18 mouse cellular contexts compared by ENCODE assay signal in the genomic region with DNA sequence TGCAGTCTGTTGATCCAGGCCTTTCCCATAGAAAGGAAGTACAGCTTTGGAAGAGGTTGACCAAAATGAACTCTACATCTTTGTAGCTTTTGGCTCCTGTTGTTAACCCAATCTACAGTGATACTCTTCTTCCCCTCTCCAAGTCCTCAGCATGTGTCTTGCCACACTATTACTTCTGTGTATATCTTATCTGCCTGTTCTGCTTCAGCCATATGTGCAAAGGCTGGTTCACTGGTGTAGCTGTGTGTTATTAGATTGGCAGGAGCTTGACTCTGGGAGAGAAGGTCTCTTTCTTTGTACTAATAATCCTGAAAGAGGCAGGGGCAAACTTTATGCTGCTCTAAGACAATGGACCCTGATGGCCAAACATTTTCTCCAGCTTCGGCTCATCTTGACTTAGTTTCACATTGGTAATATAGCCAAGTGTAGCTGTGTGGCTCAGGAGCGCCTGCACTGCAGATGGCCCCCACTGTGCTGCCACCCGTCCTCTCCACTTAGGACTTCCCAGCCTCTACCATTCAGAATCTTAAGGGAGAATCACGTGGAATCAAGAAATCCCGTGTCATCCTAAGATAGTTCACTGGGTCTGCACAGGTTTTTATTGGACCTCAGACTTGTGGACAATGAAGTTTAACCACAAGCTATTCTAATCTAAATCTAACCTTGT. TPM values are rescaled to one million over a fixed set of nuclear protein-coding genes. Genes with fewer than 3 reads are reported as not detected.
DNase-seq lines count a peak whose midpoint lies in the region; ATAC-seq and TF ChIP-seq lines count a peak whose summit lies in the region.
"Had no signal": no experiment of that assay in that cellular context is flagged by ENCODE, and none has a peak within 500 bp of the region (broad histone marks: within the 10 kb centered on the region; RNA-seq: fewer than 3 reads in every experiment).

No protein-coding gene starts in this region.

- H3K27ac ChIP-seq in MEL (ENCODE audit: control insufficient read depth, low read depth, low read length): no peak overlapping the region
- no peak overlapping the region for H3K27ac ChIP-seq in liver, embryonic 14.5 days
- H3K27ac ChIP-seq in kidney, adult 2 months (ENCODE audit: insufficient read depth, low read depth, low read length): no peak overlapping the region
- H3K27ac ChIP-seq: embryonic facial prominence, embryonic 12.5 days; gastrocnemius, adult 2 months; hindbrain, embryonic 15.5 days had no signal

- H3K4me1 ChIP-seq in MEL (ENCODE audit: control insufficient read depth in 1 of 2, insufficient read depth in 2 of 2, low read length in 2 of 2): no peaks in the 10 kb centered on the region; a peak in 1 of 4 replicates
- peaks cover 0 to 6% of the 10 kb centered on the region in 2 experiments; a peak in 3 of 4 replicates for H3K4me1 ChIP-seq in liver, embryonic 14.5 days (replicated peaks; ENCODE audit: control insufficient read depth in 2 of 2, insufficient read depth in 2 of 2, low read length in 1 of 2)
- H3K4me1 ChIP-seq in kidney, adult 2 months (ENCODE audit: control insufficient read depth, insufficient read depth, low read length): no peaks in the 10 kb centered on the region
- H3K4me1 ChIP-seq: embryonic facial prominence, embryonic 12.5 days; hindbrain, embryonic 15.5 days had no signal

- H3K79me2 ChIP-seq in MEL (ENCODE audit: control insufficient read depth, insufficient read depth, low read length, poor library complexity): no peaks in the 10 kb centered on the region

- no peak overlapping the region for H3K9ac ChIP-seq in MEL (ENCODE audit: control insufficient read depth, low read depth, low read length, poor library complexity, severe bottlenecking)
- no peak overlapping the region for H3K9ac ChIP-seq in liver, embryonic 14.5 days (replicated peaks)
- H3K9ac ChIP-seq: embryonic facial prominence, embryonic 12.5 days; heart, embryonic 12.5 days; hindbrain, embryonic 15.5 days had no signal

- WGBS in liver, embryonic 14.5 days (ENCODE audit: insufficient replicate concordance): 69% methylated on average over 5 of the region's 5 CpGs
- WGBS in kidney, adult 2 months: 89% methylated on average over 5 of the region's 5 CpGs

- no peak for TF ChIP-seq POLR2A in MEL (IDR thresholded peaks at IDR 0.05; ENCODE audit: control insufficient read depth in 1 of 2, insufficient read depth in 1 of 2, low read depth in 1 of 2, low read length in 2 of 2, poor library complexity in 1 of 2)
- no peak for TF ChIP-seq POLR2A in kidney, adult 2 months (IDR thresholded peaks at IDR 0.05; ENCODE audit: low read depth, low read length)

- no peak for TF ChIP-seq CTCF in MEL (IDR thresholded peaks at IDR 0.05 in 2 of 3, conservative IDR thresholded peaks at IDR 0.05 in 1 of 3; ENCODE audit: control insufficient read depth in 1 of 3, insufficient read depth in 1 of 3, low read depth in 2 of 3, low read length in 3 of 3, poor library complexity in 1 of 3, severe bottlenecking in 1 of 3)
- TF ChIP-seq CTCF in liver, embryonic 14.5 days (IDR thresholded peaks at IDR 0.05; ENCODE audit: low read depth): no peak
- no peak for TF ChIP-seq CTCF in kidney, adult 2 months (conservative IDR thresholded peaks at IDR 0.05; ENCODE audit: insufficient read depth, insufficient read length, low read depth, low read length)

- 0 out of 2 replicates have a peak, but pooled peaks have one; percentile 39 for ATAC-seq in erythroblast, adult 5-6 weeks (replicated peaks; ENCODE audit: low FRiP score, poor library complexity, severe bottlenecking)
- peak; percentile 83 for ATAC-seq in liver, embryonic 14.5 days (ENCODE audit: insufficient read depth)
- ATAC-seq in megakaryocyte progenitor cell, adult 5-6 weeks (replicated peaks; ENCODE audit: poor library complexity): peak; percentile 95
- ATAC-seq: forebrain, embryonic 14.5 days had no signal

- H3K36me3 ChIP-seq in MEL (ENCODE audit: control insufficient read depth in 1 of 2, insufficient read depth in 2 of 2, low read length in 2 of 2): peaks cover 0 to 24% of the 10 kb centered on the region in 2 experiments; a peak in 2 of 4 replicates
- peaks cover 7% of the 10 kb centered on the region for H3K36me3 ChIP-seq in liver, embryonic 14.5 days (replicated peaks; ENCODE audit: control insufficient read depth, insufficient read depth, low read depth)
- peaks cover 2% of the 10 kb centered on the region; the same call in 1 of the 2 replicates for H3K36me3 ChIP-seq in kidney, adult 2 months (ENCODE audit: control insufficient read depth, insufficient read depth, low read length)

- TF ChIP-seq RAD21 in MEL (IDR thresholded peaks at IDR 0.05; ENCODE audit: low read depth, low read length): no peak

- TF ChIP-seq EP300 in MEL (IDR thresholded peaks at IDR 0.05; ENCODE audit: low read depth in 1 of 2, low read length in 2 of 2): no peak
- TF ChIP-seq EP300 in liver, embryonic 14.5 days (IDR thresholded peaks at IDR 0.05; ENCODE audit: low read depth): peak; percentile 49

- H3K27me3 ChIP-seq in MEL (ENCODE audit: control insufficient read depth in 1 of 2, insufficient read depth in 2 of 2, low read length in 2 of 2): no peaks in the 10 kb centered on the region
- H3K27me3 ChIP-seq in liver, embryonic 14.5 days (ENCODE audit: control insufficient read depth, insufficient read depth, low read length): no peaks in the 10 kb centered on the region
- H3K27me3 ChIP-seq in kidney, adult 2 months (replicated peaks; ENCODE audit: control insufficient read depth, insufficient read depth, low read length): no peaks in the 10 kb centered on the region; the same call in 1 of the 2 replicates
- H3K27me3 ChIP-seq: embryonic facial prominence, embryonic 12.5 days; heart, embryonic 12.5 days; hindbrain, embryonic 15.5 days had no signal

- no peaks in the 10 kb centered on the region for H3K9me3 ChIP-seq in MEL (replicated peaks; ENCODE audit: insufficient read depth, low read length)
- no peaks in the 10 kb centered on the region for H3K9me3 ChIP-seq in liver, embryonic 14.5 days (ENCODE audit: control insufficient read depth, low read length)
- H3K9me3 ChIP-seq: embryonic facial prominence, embryonic 12.5 days; heart, embryonic 12.5 days; hindbrain, embryonic 15.5 days had no signal

- DNase-seq in MEL (ENCODE audit: low read depth, low spot score): peak; percentile 35
- no peak for DNase-seq in liver, embryonic 14.5 days (ENCODE audit: low read depth in 3 of 3, low spot score in 3 of 3)
- DNase-seq in urinary bladder, postnatal 10 days (ENCODE audit: low spot score): no peak
- no peak for DNase-seq in layer of hippocampus, adult 18-20 months (ENCODE audit: low spot score in 2 of 2)
- DNase-seq in kidney, adult 2 months: no peak
- DNase-seq: adrenal gland, adult 8-10 months; adrenal gland, postnatal 36 days; cerebellum, postnatal 14 days; gastrocnemius, adult 2 months; gastrocnemius, postnatal 36 days; heart, adult 18-20 months; heart, postnatal 36 days had no signal

- H3K4me2 ChIP-seq in liver, embryonic 14.5 days (ENCODE audit: low read depth): no peak overlapping the region; the same call in 1 of the 2 replicates
- H3K4me2 ChIP-seq: embryonic facial prominence, embryonic 12.5 days; heart, embryonic 12.5 days; hindbrain, embryonic 15.5 days had no signal

- H3K4me3 ChIP-seq in MEL (ENCODE audit: control insufficient read depth in 1 of 2, insufficient read depth in 1 of 2, low read depth in 2 of 2, low read length in 2 of 2): no peak overlapping the region
- no peak overlapping the region for H3K4me3 ChIP-seq in liver, embryonic 14.5 days (ENCODE audit: insufficient read depth in 1 of 2, low read depth in 2 of 2, low read length in 2 of 2)
- no peak overlapping the region for H3K4me3 ChIP-seq in kidney, adult 2 months (ENCODE audit: insufficient read depth, low read depth, low read length)
- H3K4me3 ChIP-seq: embryonic facial prominence, embryonic 12.5 days; gastrocnemius, adult 2 months; heart, embryonic 12.5 days; hindbrain, embryonic 15.5 days had no signal

TF ChIP-seq in MEL, 35 proteins besides CTCF, POLR2A, EP300 and RAD21:
- TF ChIP-seq E2F4 (IDR thresholded peaks at IDR 0.05; ENCODE audit: borderline replicate concordance, low read depth, low read length) (no peak), MAX (IDR thresholded peaks at IDR 0.05; ENCODE audit: low read length) (no peak)

RNA-seq across cellular contexts. Expression of gene Mark3, which starts 40.3 kb away (rescaled TPM):
- total RNA-seq in MEL (2012; rRNA removed): 60.2 and 71.6 TPM in 2 replicates
- 10 to 100 TPM in 1 of 2 experiments, not detected in 1; 43.9 TPM for polyA plus RNA-seq in MEL (2012; ENCODE audit: insufficient read depth in 1 of 2, insufficient read length in 2 of 2, low read depth in 1 of 2, low replicate concordance in 2 of 2, missing spikeins in 1 of 2)
- total RNA-seq in erythroblast, adult 5-6 weeks (2015; ENCODE audit: low replicate concordance): 124 and 158 TPM in 2 replicates
- 138 and 180 TPM in 2 replicates for total RNA-seq in erythroblast, adult 5-6 weeks (2017; ENCODE audit: low replicate concordance)
- polyA plus RNA-seq in liver, embryonic 14.5 days (2012; rRNA removed): 14.6 and 24.6 TPM in 2 replicates
- 18.0 and 19.5 TPM in 2 replicates for polyA plus RNA-seq in liver, embryonic 14.5 days (2014; fragmentation: Nextera tagmentation; extraction: Ambion mirVana)
- total RNA-seq in megakaryocyte progenitor cell, adult 5-6 weeks (2015): 60.2 and 88.1 TPM in 2 replicates
- 63.5 and 73.1 TPM in 2 replicates for total RNA-seq in megakaryocyte progenitor cell, adult 5-6 weeks (2017)
- total RNA-seq in layer of hippocampus, adult 18-20 months (2021): 10 to 100 TPM; 92.2 to 92.3 TPM
- 33.7 and 37.4 TPM in 2 replicates for polyA plus RNA-seq in kidney, adult 2 months (2012; rRNA removed)

RNA-seq across cellular contexts. Expression of gene Ckb, which starts 57.5 kb away (rescaled TPM):
- total RNA-seq in MEL (2012; rRNA removed): not detected in 2 replicates
- polyA plus RNA-seq in MEL (2012; ENCODE audit: insufficient read depth in 1 of 2, insufficient read length in 2 of 2, low read depth in 1 of 2, low replicate concordance in 2 of 2, missing spikeins in 1 of 2): under 1 TPM in 1 of 2 experiments, not detected in 1; 0.08 TPM
- 6.9 and 9.4 TPM in 2 replicates for total RNA-seq in erythroblast, adult 5-6 weeks (2015; ENCODE audit: low replicate concordance)
- 3.2 and 8.5 TPM in 2 replicates for total RNA-seq in erythroblast, adult 5-6 weeks (2017; ENCODE audit: low replicate concordance)
- 26.5 and 31.4 TPM in 2 replicates for polyA plus RNA-seq in liver, embryonic 14.5 days (2012; rRNA removed)
- polyA plus RNA-seq in liver, embryonic 14.5 days (2014; fragmentation: Nextera tagmentation; extraction: Ambion mirVana): 26.1 and 28.0 TPM in 2 replicates
- 0.85 and 1.8 TPM in 2 replicates for total RNA-seq in megakaryocyte progenitor cell, adult 5-6 weeks (2015)
- 2.0 and 4.1 TPM in 2 replicates for total RNA-seq in megakaryocyte progenitor cell, adult 5-6 weeks (2017)
- total RNA-seq in layer of hippocampus, adult 18-20 months (2021): 1,000 to 10,000 TPM; 1,388 to 1,396 TPM
- polyA plus RNA-seq in kidney, adult 2 months (2012; rRNA removed): 280 and 340 TPM in 2 replicates

Comparison
In these comparisons a context has a peak if more than half of its experiments do, and no peak if none do; other contexts are left out.
1. ATAC-seq: peak in every context shown above with its lines; median percentile 95 in megakaryocyte progenitor cell, adult 5-6 weeks; 83 in liver, embryonic 14.5 days; 39 in erythroblast, adult 5-6 weeks.
2. RNA of gene Ckb, which starts 57.5 kb away (total RNA-seq): 1,388 to 1,396 TPM in layer of hippocampus, adult 18-20 months; 3.2 to 9.4 TPM in erythroblast, adult 5-6 weeks, 0.85 to 4.1 TPM in megakaryocyte progenitor cell, adult 5-6 weeks and not detected in MEL; every median in the first group is over 100 times any median in the second.